Mouse (Mus musculus) E14TG2a.4 (cell line): ENCODE measurements around the gene Gid8.

ENCODE experiments used
- H3K27me3 ChIP-seq: 2 replicates; pipeline ENCODE4 v1.6.1; 2014; ENCODE audit warnings: low read length, control low read depth; ENCODE audit not compliant: insufficient read depth
- H3K36me3 ChIP-seq: 2 replicates; pipeline ENCODE4 v1.6.1; 2014; ENCODE audit warnings: low read length, control low read depth; ENCODE audit not compliant: insufficient read depth
- H3K4me1 ChIP-seq: replicated peaks from 2 replicates; pipeline ENCODE4 v1.6.1; 2014; ENCODE audit warnings: low read depth, low read length, control low read depth
- H3K4me3 ChIP-seq: replicated peaks from 2 replicates; pipeline ENCODE4 v1.5.1; 2014; ENCODE audit warnings: mild to moderate bottlenecking, low read length
- H3K9me3 ChIP-seq: 2 replicates; pipeline ENCODE4 v1.6.1; 2014; ENCODE audit warnings: low read length, control low read depth
- CTCF ChIP-seq: conservative IDR thresholded peaks from 2 replicates; pipeline ENCODE4 v1.5.1; 2014; ENCODE audit warnings: low read length
- NANOG ChIP-seq: IDR thresholded peaks from 2 replicates; pipeline ENCODE4 v1.6.1; 2014; ENCODE audit warnings: borderline replicate concordance, low read length, mixed read lengths
- POU5F1 ChIP-seq: IDR thresholded peaks from 2 replicates; pipeline ENCODE4 v1.6.1; 2014; ENCODE audit warnings: low read length, borderline replicate concordance

Gene Gid8

DNA sequence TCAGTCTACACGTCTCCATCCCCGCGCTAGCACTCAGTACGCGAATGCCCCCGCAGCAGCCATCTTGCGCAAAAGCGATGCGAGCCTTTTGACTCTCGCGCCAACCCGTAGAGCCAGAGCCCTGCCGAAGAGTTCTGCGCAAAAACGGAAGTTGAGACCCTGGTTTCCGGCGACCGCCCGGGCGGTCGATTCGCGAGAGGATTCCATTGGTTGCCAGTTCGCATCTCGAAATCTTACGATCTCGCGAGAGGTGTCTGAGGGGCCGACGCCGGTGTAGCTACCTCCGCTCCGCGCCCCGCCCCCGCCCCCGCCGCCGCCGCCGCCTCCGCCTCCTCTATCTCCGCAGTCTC is at the start of gene Gid8, which contains the start of gene Dido1:
TSS of gene Gid8 (plus strand) at position 195 of the 350 bp plus-strand sequence.
TSS of gene Dido1 (minus strand) at position 77 of the 350 bp plus-strand sequence.
- TF ChIP-seq POU5F1 (no peak), CTCF (no peak), NANOG (no peak)
- peaks cover 63% of the 10 kb centered on the region for H3K36me3 ChIP-seq
- peak within 1 kb of the TSS; percentile 99 for H3K4me3 ChIP-seq

DNA sequence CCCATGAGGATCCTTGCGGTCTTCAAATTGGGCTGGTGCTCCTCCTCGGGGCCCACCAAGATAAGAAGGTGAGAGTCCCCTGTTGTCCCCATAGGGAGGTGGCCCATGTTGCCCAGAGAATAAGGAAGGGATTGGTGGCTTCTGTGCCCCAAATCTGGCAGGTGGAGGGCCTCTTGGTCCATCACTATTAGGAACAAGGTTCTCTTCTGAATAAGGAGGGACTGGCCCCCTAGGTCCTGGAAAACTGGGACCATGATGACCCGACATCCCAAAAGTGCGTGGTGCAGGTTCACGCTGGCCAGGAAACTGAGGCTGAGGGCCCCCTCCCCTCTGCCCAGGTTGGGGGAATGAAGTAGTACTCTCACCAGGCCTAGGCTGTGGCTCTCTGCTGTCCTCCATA is 49.4 kb upstream of the Gid8 start:
- TF ChIP-seq NANOG (no peak), CTCF (no peak), POU5F1 (no peak)
- peaks cover 56% of the 10 kb centered on the region for H3K36me3 ChIP-seq

More for the DNA sequence above, at the start of gene Gid8, which contains the start of gene Dido1:
- Histone ChIP-seq H3K27me3 (no peaks in the 10 kb centered on the region), H3K9me3 (no peaks in the 10 kb centered on the region), H3K4me1 (peaks cover 59% of the 10 kb centered on the region)

DNA sequence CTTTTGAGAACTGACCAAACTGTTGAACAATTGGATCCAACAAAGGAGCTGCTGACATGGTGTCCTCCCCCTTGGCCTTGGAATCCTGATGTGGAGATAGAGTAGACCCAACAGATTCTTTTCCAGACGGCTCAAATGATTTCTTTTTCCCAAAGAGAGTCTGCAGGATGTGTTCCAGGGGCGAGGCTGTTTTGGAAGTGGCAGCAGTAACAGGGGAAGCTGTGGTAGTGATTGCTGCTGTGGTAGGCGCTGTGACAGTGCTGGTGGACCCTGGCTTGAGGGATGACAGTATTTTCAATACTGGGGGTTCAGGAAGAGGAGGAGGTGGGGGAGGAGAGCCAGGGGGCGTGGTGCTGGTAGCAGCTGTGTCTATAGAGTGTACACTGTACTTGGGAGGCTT is 47.9 kb upstream of the Gid8 start:
- Histone ChIP-seq H3K4me1 (peaks cover 58% of the 10 kb centered on the region), H3K27me3 (peaks cover 8% of the 10 kb centered on the region; the same call in 1 of the 2 replicates), H3K4me3 (no peak overlapping the region), H3K9me3 (no peaks in the 10 kb centered on the region), H3K36me3 (peaks cover 71% of the 10 kb centered on the region)
- TF ChIP-seq CTCF (no peak), POU5F1 (no peak), NANOG (no peak)

More for the DNA sequence above, 49.4 kb upstream of the Gid8 start:
- H3K4me3 ChIP-seq = no peak overlapping the region
- H3K9me3 ChIP-seq = no peaks in the 10 kb centered on the region
- peaks cover 8% of the 10 kb centered on the region; the same call in 1 of the 2 replicates for H3K27me3 ChIP-seq
- H3K4me1 ChIP-seq = peaks cover 58% of the 10 kb centered on the region

DNA sequence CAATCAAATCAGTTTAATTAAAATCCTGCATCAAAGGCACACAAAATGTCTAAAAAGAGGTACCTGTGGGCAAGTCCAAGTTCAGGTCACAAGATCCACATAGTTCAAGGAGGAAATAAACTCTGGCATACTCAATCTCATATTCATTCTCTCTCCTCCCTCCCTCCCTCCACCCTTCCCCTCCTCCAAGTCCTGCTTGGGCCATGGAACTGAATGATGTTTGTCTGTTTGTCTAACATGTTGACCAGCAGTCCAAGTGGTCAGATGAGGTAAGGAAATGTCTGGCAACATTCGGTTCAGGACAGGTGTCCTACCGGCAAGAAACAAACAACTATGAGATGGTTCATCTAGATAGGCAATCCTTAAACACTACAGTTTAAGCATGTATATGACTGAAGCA is 33.2 kb upstream of the Gid8 start:
- H3K27me3 ChIP-seq = no peaks in the 10 kb centered on the region
- peaks cover 37% of the 10 kb centered on the region for H3K4me1 ChIP-seq
- H3K9me3 ChIP-seq = no peaks in the 10 kb centered on the region
- H3K4me3 ChIP-seq = no peak overlapping the region
- H3K36me3 ChIP-seq = peaks cover 85% of the 10 kb centered on the region
- TF ChIP-seq POU5F1 = no peak
- no peak for TF ChIP-seq NANOG
- TF ChIP-seq CTCF = no peak

DNA sequence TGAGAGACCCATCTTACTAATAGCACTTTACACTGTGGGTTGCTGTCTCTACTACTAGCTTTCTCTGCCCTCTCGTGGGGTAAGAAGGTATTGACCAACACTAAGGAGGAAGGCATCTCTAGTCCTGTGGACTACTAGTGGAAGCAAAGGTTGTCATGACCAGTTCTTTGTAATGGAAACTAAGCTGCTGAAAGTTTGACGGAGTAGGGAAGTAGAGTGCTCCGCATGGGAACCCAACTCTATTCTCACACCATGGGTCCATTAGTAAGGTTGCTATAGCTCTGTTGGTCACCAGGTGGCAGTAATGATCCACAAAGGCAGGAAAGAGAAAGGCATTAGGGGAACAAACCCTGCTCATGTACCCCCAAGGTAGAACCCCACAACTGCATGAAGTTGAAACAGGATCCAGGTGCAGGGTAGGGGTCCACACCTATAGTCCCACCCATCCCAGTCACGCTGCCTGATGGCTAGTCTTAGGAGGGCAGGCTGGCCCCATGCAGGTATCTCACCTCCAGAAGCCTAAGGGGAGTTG is 31.2 kb upstream of the Gid8 start:
- TF ChIP-seq POU5F1 = 0 out of 2 replicates have a peak, but pooled peaks have one; percentile 18
- no peak for TF ChIP-seq NANOG
- peak; percentile 76 for TF ChIP-seq CTCF
- Histone ChIP-seq H3K4me3 (no peak overlapping the region), H3K36me3 (peaks cover 85% of the 10 kb centered on the region), H3K4me1 (peaks cover 57% of the 10 kb centered on the region), H3K27me3 (no peaks in the 10 kb centered on the region), H3K9me3 (no peaks in the 10 kb centered on the region)

DNA sequence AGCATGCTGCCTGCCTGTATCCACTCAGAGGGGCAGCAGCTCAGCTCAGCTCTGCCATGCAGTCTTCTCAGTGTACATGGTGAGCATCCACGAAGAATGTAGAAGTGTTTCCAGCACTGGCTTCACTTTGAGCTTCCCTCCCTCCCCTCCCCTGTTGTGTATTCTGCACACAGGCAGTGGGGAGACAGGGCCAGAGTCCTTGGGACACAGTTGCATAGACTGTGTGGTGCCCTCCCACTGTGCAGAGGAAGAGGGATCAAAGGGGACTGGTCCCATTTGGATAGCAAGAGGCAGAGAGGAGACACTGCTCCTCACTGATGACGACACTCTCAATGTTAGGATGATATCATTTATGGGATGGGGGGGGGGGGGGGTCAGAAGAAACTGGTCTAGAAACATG is 28.7 kb upstream of the Gid8 start:
- Histone ChIP-seq H3K36me3 (peaks cover 87% of the 10 kb centered on the region), H3K27me3 (no peaks in the 10 kb centered on the region), H3K4me1 (peaks cover 78% of the 10 kb centered on the region), H3K9me3 (no peaks in the 10 kb centered on the region), H3K4me3 (no peak overlapping the region)
- TF ChIP-seq CTCF (no peak), POU5F1 (no peak), NANOG (no peak)

DNA sequence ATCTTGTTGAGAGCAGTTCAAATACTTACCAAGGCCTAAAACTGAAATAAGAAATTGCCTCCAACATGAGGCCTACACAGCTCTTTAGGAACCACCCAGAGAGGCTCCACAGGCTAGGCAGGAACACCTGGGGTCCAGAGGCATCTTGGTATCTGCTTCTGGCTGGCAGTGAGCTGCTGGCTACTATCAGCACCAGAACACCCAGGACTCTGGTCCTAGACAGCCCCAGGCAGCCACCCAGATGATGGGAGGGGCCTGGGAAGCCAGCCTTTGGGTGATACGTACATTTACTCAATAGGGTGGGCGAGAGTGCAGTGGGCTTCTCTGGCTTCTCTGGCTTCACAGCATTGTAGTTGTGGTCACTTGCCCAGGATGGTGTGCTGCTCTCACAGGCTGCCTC is 26.4 kb upstream of the Gid8 start:
- no peaks in the 10 kb centered on the region for H3K9me3 ChIP-seq
- H3K27me3 ChIP-seq = no peaks in the 10 kb centered on the region
- no peak overlapping the region for H3K4me3 ChIP-seq
- TF ChIP-seq POU5F1 (no peak), NANOG (no peak), CTCF (no peak)
- H3K4me1 ChIP-seq = peaks cover 85% of the 10 kb centered on the region
- peaks cover 92% of the 10 kb centered on the region for H3K36me3 ChIP-seq

DNA sequence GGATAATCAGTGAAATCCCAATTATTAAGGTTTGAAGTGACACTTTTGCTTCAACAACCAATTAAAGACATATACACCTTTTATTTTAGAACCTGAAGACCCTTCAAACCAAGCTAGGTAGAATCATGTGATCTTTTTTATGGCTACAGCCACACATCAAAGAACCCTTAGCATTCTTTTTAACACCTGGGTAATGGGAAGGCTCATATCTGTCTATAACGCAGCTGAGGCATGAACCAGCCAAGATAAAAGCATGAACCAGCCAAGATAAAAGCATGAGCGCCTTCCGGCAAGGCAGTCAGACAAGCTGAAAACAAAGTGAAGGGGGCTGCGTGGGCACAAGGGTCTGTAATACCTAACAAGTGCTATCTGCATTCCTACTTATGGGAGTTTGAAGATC is 25.9 kb upstream of the Gid8 start:
- Histone ChIP-seq H3K27me3 (no peaks in the 10 kb centered on the region), H3K4me1 (peaks cover 85% of the 10 kb centered on the region), H3K9me3 (no peaks in the 10 kb centered on the region), H3K4me3 (no peak overlapping the region), H3K36me3 (peaks cover 97% of the 10 kb centered on the region)
- TF ChIP-seq CTCF (no peak), NANOG (no peak), POU5F1 (no peak)

DNA sequence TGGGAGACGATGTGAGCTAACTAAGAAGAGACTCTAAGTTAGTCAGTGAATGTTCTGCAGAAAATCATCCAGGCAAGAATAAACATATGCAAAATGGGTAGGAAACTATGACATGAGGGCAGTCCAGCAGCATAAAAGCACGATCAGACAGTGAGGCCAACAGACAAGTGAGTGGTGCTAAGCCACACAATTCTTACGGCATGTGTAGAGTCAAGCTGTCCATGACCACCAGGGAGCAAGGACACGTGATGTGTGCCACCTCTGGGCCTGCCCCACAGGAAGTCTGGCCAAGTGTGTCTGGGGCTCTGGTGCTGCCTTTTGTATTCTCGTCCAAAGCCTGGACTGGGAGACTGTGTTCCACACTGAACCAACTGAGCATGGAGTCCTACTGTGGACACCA is 20.1 kb upstream of the Gid8 start:
- Histone ChIP-seq H3K4me1 (peaks cover 87% of the 10 kb centered on the region), H3K36me3 (peaks cover 97% of the 10 kb centered on the region), H3K9me3 (no peaks in the 10 kb centered on the region), H3K27me3 (no peaks in the 10 kb centered on the region), H3K4me3 (no peak overlapping the region)
- no peak for TF ChIP-seq POU5F1
- TF ChIP-seq CTCF = no peak
- TF ChIP-seq NANOG = no peak
